Mouse (Mus musculus) myocyte (in vitro differentiated cells): ENCODE measurements at regions not wholly inside any gene's neighbourhood (a gene's known extent, or its start where the extent isn't known, plus 50 kb on each side); places are given as distances from the start of the nearest gene placed in this dataset.

Source experiments
- H3K27me3 ChIP-seq: one replicate; pipeline ENCODE4 v1.6.1; 2011; ENCODE audit not compliant: control insufficient read depth, insufficient read depth, insufficient read length
- H3K36me3 ChIP-seq: one replicate; pipeline ENCODE4 v1.6.1; 2011; ENCODE audit not compliant: control insufficient read depth, insufficient read depth
- H3K4me2 ChIP-seq: one replicate; pipeline ENCODE4 v1.6.1; 2011; ENCODE audit warnings: low read depth, control low read depth
- H3K4me3 ChIP-seq: one replicate; pipeline ENCODE4 v1.5.1; 2011; ENCODE audit warnings: mild to moderate bottlenecking, control low read depth, moderate library complexity
- H3K79me2 ChIP-seq: one replicate; pipeline ENCODE4 v1.6.1; 2011; ENCODE audit not compliant: control insufficient read depth, insufficient read depth
- H3ac ChIP-seq: one replicate; pipeline ENCODE4 v1.6.1; 2011; ENCODE audit not compliant: control insufficient read depth, insufficient read length
- CEBPB ChIP-seq: IDR thresholded peaks from 2 replicates; pipeline ENCODE4 v1.6.1; 2011; ENCODE audit warnings: mild to moderate bottlenecking, moderate library complexity; ENCODE audit not compliant: poor library complexity, insufficient read depth, severe bottlenecking
- E2F4 ChIP-seq: IDR thresholded peaks from one replicate; pipeline ENCODE4 v1.6.1; 2011; ENCODE audit warnings: mild to moderate bottlenecking, control low read depth, moderate library complexity; ENCODE audit not compliant: insufficient read depth
- MAX ChIP-seq: IDR thresholded peaks from one replicate; pipeline ENCODE4 v1.6.1; 2011; ENCODE audit warnings: low read depth, mild to moderate bottlenecking, control low read depth
- MYOD1 ChIP-seq, 3 experiments: IDR thresholded peaks; one replicate each; pipeline ENCODE4 v1.6.1; 2011; ENCODE audit warnings: control low read depth in 2 of 3, low read depth in 2 of 3, mild to moderate bottlenecking in 2 of 3, moderate library complexity in 1 of 3; ENCODE audit not compliant: insufficient read length in 2 of 3, control insufficient read depth in 1 of 3
- MYOG ChIP-seq, 3 experiments: IDR thresholded peaks; one replicate each; pipeline ENCODE4 v1.6.1; 2011; ENCODE audit warnings: control low read depth in 2 of 3, low read depth in 2 of 3, mild to moderate bottlenecking in 2 of 3; ENCODE audit not compliant: insufficient read length in 2 of 3, control insufficient read depth in 1 of 3, insufficient read depth in 1 of 3
- POLR2A ChIP-seq: IDR thresholded peaks from one replicate; pipeline ENCODE4 v1.6.1; 2011; ENCODE audit warnings: low read depth, mild to moderate bottlenecking, control low read depth, moderate library complexity; ENCODE audit not compliant: insufficient read length
- POLR2AphosphoS2 ChIP-seq: IDR thresholded peaks from one replicate; pipeline ENCODE4 v1.6.1; 2011; ENCODE audit warnings: low read depth, control low read depth; ENCODE audit not compliant: insufficient read length
- REST ChIP-seq: IDR thresholded peaks from one replicate; pipeline ENCODE4 v1.6.1; 2011; ENCODE audit warnings: mild to moderate bottlenecking, control low read depth, moderate library complexity; ENCODE audit not compliant: insufficient read depth, insufficient read length
- SRF ChIP-seq: IDR thresholded peaks from one replicate; pipeline ENCODE4 v1.6.1; 2011; ENCODE audit warnings: low read depth; ENCODE audit not compliant: control insufficient read depth, insufficient read length
- TCF12 ChIP-seq: IDR thresholded peaks from one replicate; pipeline ENCODE4 v1.6.1; 2011; ENCODE audit warnings: mild to moderate bottlenecking, control low read depth; ENCODE audit not compliant: poor library complexity, insufficient read depth, severe bottlenecking
- TCF3 ChIP-seq: IDR thresholded peaks from one replicate; pipeline ENCODE4 v1.6.1; 2011; ENCODE audit warnings: low read depth, control low read depth; ENCODE audit not compliant: insufficient read length
- USF1 ChIP-seq: IDR thresholded peaks from one replicate; pipeline ENCODE4 v1.6.1; 2011; ENCODE audit warnings: low read depth, mild to moderate bottlenecking, control low read depth, moderate library complexity

DNA sequence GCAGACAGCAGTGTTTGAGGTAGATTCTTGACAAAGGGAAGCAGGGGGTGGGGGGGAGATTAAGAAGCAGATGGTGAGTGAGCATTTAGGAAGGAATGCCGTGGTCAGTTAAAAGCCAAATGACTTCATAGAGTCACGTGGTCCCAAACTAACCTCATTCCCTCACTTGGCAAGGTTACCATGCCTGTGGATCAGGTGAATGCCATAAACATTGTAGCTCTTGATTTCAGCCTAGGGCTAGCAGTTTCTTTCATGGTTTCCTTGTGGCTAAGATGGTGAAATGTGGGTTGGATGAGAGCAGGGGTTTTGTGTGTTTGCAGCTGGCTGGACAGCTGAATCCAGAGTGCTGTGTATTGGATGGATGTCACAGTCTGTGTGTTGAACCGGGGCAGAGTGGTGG lies 95.3 kb downstream of the Nog start:
- Histone ChIP-seq H3K27me3 (no peaks in the 10 kb centered on the region), H3K79me2 (no peaks in the 10 kb centered on the region), H3K4me3 (no peak overlapping the region), H3ac (no peak overlapping the region), H3K36me3 (no peaks in the 10 kb centered on the region), H3K4me2 (peak overlapping the region; percentile 42)
- TF ChIP-seq MYOD1 (IDR thresholded peaks at IDR 0.05; ENCODE audit: control insufficient read depth in 1 of 3, insufficient read length in 2 of 3, low read depth in 2 of 3) (peak; percentile 11 to 78 (median 68)), USF1 (peak; percentile 95), MYOG (IDR thresholded peaks at IDR 0.05; ENCODE audit: control insufficient read depth in 1 of 3, insufficient read depth in 1 of 3, insufficient read length in 2 of 3, low read depth in 2 of 3) (peak in 2 of 3 experiments; percentile 4 to 61), TCF3 (no peak)

- Histone ChIP-seq H3K27me3 (no peaks in the 10 kb centered on the region), H3ac (no peak overlapping the region), H3K4me3 (no peak overlapping the region), H3K4me2 (no peak overlapping the region), H3K79me2 (no peaks in the 10 kb centered on the region), H3K36me3 (no peaks in the 10 kb centered on the region)
- TF ChIP-seq CEBPB (no peak), POLR2AphosphoS2 (no peak), SRF (no peak), REST (no peak), TCF3 (no peak), MYOD1 (IDR thresholded peaks at IDR 0.05; ENCODE audit: control insufficient read depth in 1 of 3, insufficient read length in 2 of 3, low read depth in 2 of 3) (no peak), MAX (no peak), MYOG (IDR thresholded peaks at IDR 0.05; ENCODE audit: control insufficient read depth in 1 of 3, insufficient read depth in 1 of 3, insufficient read length in 2 of 3, low read depth in 2 of 3) (no peak), E2F4 (no peak), TCF12 (no peak), USF1 (no peak), POLR2A (no peak)
These were observed 97.1 kb downstream of the Nog start for GRCm38 (mm10) chr11:89204948-89205545.

GRCm38 (mm10) chr11:89200458-89200857 lies 101.7 kb downstream of the Nog start:
- Histone ChIP-seq H3ac (no peak overlapping the region), H3K4me2 (no peak overlapping the region), H3K4me3 (no peak overlapping the region), H3K79me2 (no peaks in the 10 kb centered on the region), H3K27me3 (no peaks in the 10 kb centered on the region), H3K36me3 (no peaks in the 10 kb centered on the region)
- TF ChIP-seq POLR2AphosphoS2: no peak

- TF ChIP-seq MYOG (IDR thresholded peaks at IDR 0.05; ENCODE audit: control insufficient read depth in 1 of 3, insufficient read depth in 1 of 3, insufficient read length in 2 of 3, low read depth in 2 of 3) (no peak), CEBPB (0 out of 2 replicates have a peak, but pooled peaks have one; percentile 7)
- H3K4me3 ChIP-seq: no peak overlapping the region
These were observed 109.3 kb downstream of the Nog start for GRCm38 (mm10) chr11:89192815-89193214.

DNA sequence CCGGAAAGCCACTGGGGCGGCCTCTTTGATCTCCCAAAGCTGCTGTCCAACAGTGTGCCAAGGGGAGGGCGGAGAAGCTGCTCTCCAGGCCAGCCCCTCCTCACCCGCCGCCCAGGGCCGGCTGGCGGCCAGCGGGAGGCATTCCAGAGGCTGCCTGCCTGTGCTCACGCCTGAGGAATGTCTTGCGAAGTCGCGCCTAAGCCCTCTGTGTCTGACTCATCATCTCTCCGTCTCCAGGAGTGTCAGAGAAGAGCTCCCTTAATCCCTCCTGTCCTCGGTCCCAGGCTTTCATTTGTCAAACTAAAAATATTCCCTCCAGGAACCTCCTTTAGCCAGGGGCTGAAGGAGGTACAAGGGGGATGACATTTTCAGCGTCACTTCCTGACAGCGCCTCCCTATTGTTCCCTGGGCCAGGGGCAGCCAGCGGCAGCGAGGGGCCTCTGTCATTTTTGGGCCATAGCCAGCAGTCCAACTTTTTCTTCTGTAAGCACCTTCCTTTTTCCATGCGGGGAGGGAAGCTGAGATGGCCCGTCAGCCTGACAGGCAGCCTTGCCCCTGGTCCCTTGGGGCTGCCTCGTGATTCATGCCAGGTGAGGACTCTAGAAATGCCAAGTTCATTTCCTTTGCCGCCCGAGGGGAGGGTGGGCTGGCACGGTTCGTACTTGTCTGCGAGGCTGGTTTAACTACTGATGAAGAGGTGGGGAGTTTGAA lies 113.4 kb downstream of the Gm525 start:
- peak overlapping the region; percentile 13 for H3K4me3 ChIP-seq
- H3K4me2 ChIP-seq: peak overlapping the region; percentile 85
- H3K79me2 ChIP-seq: no peaks in the 10 kb centered on the region
- no peak overlapping the region for H3ac ChIP-seq
- TF ChIP-seq CEBPB (0 out of 2 replicates have a peak, but pooled peaks have one; percentile 7), USF1 (no peak), MYOD1 (IDR thresholded peaks at IDR 0.05; ENCODE audit: control insufficient read depth in 1 of 3, insufficient read length in 2 of 3, low read depth in 2 of 3) (peak in 1 of 3 experiments; percentile 70), MYOG (IDR thresholded peaks at IDR 0.05; ENCODE audit: control insufficient read depth in 1 of 3, insufficient read depth in 1 of 3, insufficient read length in 2 of 3, low read depth in 2 of 3) (peak in 1 of 3 experiments; percentile 72), E2F4 (no peak), POLR2AphosphoS2 (no peak), MAX (no peak)
- H3K36me3 ChIP-seq: no peaks in the 10 kb centered on the region
- H3K27me3 ChIP-seq: no peaks in the 10 kb centered on the region

More at GRCm38 (mm10) chr11:89192815-89193214, 109.3 kb downstream of the Nog start:
- Histone ChIP-seq H3K27me3 (no peaks in the 10 kb centered on the region), H3ac (no peak overlapping the region), H3K4me2 (no peak overlapping the region), H3K36me3 (no peaks in the 10 kb centered on the region), H3K79me2 (no peaks in the 10 kb centered on the region)
